Mouse (Mus musculus) c-Kit-positive CD71-positive TER-119-negative erythroid progenitor cells, embryonic 14.5 days (primary cell): Measurements from ENCODE around the gene Mylk3.

Experiments
- DNase-seq: peaks from one replicate; pipeline ENCODE4 v3.0.0-alpha.2; 2013; ENCODE audit warnings: low read depth

Gene Mylk3

GRCm38 (mm10) chr8:85386205-85386604 lies at the start of gene Mylk3:
Gene Mylk3, minus strand, starts transcription at chr8:85386345.
- DNase-seq: no peak

- DNase-seq: no peak
Observed at GRCm38 (mm10) chr8:85435736-85436135, 49.6 kb upstream of the Mylk3 start.

GRCm38 (mm10) chr8:85434817-85435216 lies 48.7 kb upstream of the Mylk3 start:
- DNase-seq: no peak

GRCm38 (mm10) chr8:85433017-85433393 lies 46.9 kb upstream of the Mylk3 start:
- DNase-seq: no peak

GRCm38 (mm10) chr8:85432168-85433016 lies 46.2 kb upstream of the Mylk3 start, which contains the start of gene 4921524J17Rik:
Gene 4921524J17Rik, minus strand, starts transcription at chr8:85432833.
- peak; percentile 95 for DNase-seq

GRCm38 (mm10) chr8:85431281-85432167 lies 45.4 kb upstream of the Mylk3 start:
- no peak for DNase-seq

GRCm38 (mm10) chr8:85430801-85431200 lies 44.7 kb upstream of the Mylk3 start:
- DNase-seq: no peak

GRCm38 (mm10) chr8:85429219-85429618 lies 43.1 kb upstream of the Mylk3 start:
- DNase-seq: peak; percentile 64

- no peak for DNase-seq
Observed at GRCm38 (mm10) chr8:85427026-85427425, 40.9 kb upstream of the Mylk3 start.

GRCm38 (mm10) chr8:85421329-85421728 lies 35.2 kb upstream of the Mylk3 start:
- DNase-seq: no peak

- no peak for DNase-seq
Observed at GRCm38 (mm10) chr8:85408526-85408925, 22.4 kb upstream of the Mylk3 start.

- no peak for DNase-seq
Observed at GRCm38 (mm10) chr8:85408053-85408505, 21.9 kb upstream of the Mylk3 start.

GRCm38 (mm10) chr8:85405961-85406360 lies 19.8 kb upstream of the Mylk3 start:
- no peak for DNase-seq

GRCm38 (mm10) chr8:85405418-85405817 lies 19.3 kb upstream of the Mylk3 start:
- no peak for DNase-seq

GRCm38 (mm10) chr8:85398548-85398947 lies 12.4 kb upstream of the Mylk3 start:
- no peak for DNase-seq

GRCm38 (mm10) chr8:85397508-85397907 lies 11.4 kb upstream of the Mylk3 start:
- DNase-seq: peak; percentile 77

GRCm38 (mm10) chr8:85396432-85397079 lies 10.4 kb upstream of the Mylk3 start:
- peak; percentile 73 for DNase-seq

GRCm38 (mm10) chr8:85395681-85396431 lies 9.7 kb upstream of the Mylk3 start:
- peak; percentile 65 for DNase-seq

GRCm38 (mm10) chr8:85395017-85395416 lies 8.9 kb upstream of the Mylk3 start:
- no peak for DNase-seq

- no peak for DNase-seq
Observed at GRCm38 (mm10) chr8:85393199-85393598, 7.1 kb upstream of the Mylk3 start.

- DNase-seq: no peak
Observed at GRCm38 (mm10) chr8:85391438-85391837, 5.3 kb upstream of the Mylk3 start.
